Mouse (Mus musculus) thymus, postnatal 36 days (tissue): ENCODE results near the gene Olfr549.

Source experiments
- DNase-seq, 2 experiments: peaks; one replicate each; pipeline ENCODE4 v3.0.0; 2022; ENCODE audit warnings: mixed read lengths in 2 of 2

Olfr549 gene

DNA sequence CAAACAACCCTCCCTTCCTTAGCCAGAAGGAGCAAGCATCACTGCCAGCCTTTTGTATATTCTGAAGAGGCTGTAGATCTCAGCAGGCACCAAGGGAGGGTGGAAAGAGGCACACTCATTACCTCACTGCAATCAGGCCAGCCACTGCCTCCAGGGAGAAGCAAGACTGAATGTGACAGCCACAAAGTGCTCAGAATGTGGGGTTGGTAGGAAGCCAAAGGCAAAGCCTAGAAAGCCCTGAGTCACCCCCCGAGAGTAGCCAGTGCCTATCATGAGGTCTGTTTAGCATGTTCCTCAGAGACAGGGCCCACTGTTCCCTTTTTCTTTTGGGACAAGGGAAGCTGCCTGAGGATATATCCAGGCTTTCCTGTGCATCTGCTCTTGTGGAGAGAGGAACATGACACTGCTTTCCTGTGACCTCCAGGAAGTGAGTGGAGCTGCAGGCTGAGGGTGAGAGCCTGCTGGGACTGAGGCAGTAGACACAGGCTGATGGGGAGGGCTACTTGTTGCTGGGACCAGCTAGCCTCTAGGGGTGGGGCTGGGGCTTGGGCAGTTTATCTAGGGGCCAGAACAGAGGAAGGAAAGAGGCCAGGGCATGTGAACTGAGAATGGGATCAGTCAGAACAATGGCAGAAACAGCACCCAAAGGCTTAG lies 47.8 kb downstream of the Olfr549 start, which contains the start of gene Olfr552:
Olfr552 (plus strand) TSS at position 393 of the 654 bp plus-strand sequence.
- no peak for DNase-seq
